Mouse (Mus musculus) G1E (cell line): ENCODE measurements around the gene Tanc2.

Experiments used
- CTCF ChIP-seq: IDR thresholded peaks from 2 replicates; pipeline ENCODE4 v1.5.1; 2012; ENCODE audit warnings: low read depth, low read length, inconsistent platforms, mixed read lengths
- GATA1 ChIP-seq: IDR thresholded peaks from 2 replicates; pipeline ENCODE4 v1.6.1; 2012; ENCODE audit warnings: borderline replicate concordance, low read length, inconsistent platforms, mixed read lengths

GRCm38 (mm10) chr11:105574241-105574640 is 15.5 kb upstream of the Tanc2 start:
- TF ChIP-seq GATA1: no peak
- no peak for TF ChIP-seq CTCF
